Mouse (Mus musculus) C2C12 (cell line): ENCODE results near the gene Pigl.

Source experiments
- CTCF ChIP-seq: IDR thresholded peaks from one replicate; pipeline ENCODE4 v1.5.1; 2011; ENCODE audit not compliant: control insufficient read depth, insufficient read depth, insufficient read length
- MYOD1 ChIP-seq: IDR thresholded peaks from one replicate; pipeline ENCODE4 v1.6.1; 2011; ENCODE audit warnings: low read depth; ENCODE audit not compliant: control insufficient read depth, insufficient read length

DNA sequence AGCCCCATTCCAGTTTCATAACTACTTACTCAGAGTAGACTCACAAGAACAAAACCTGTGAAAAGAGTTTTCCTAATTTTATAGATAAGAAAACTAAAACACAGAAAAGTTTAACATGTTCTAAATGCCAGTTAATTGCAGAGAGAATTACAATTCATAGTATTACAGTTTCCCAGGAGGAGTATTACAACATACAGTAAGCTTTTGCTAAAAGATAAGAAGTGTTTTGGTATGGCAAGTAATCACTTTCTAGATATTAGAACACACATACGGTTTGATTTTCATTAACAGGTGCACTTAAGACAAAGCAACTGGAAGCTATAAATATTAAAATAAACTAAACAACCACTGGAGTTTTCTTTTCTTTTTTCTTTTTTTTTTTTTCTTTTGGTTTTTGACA is 3.1 kb upstream of the Pigl start:
- TF ChIP-seq MYOD1 (no peak), CTCF (no peak)
